22 mouse cellular contexts compared by ENCODE assay signal in the genomic region with DNA sequence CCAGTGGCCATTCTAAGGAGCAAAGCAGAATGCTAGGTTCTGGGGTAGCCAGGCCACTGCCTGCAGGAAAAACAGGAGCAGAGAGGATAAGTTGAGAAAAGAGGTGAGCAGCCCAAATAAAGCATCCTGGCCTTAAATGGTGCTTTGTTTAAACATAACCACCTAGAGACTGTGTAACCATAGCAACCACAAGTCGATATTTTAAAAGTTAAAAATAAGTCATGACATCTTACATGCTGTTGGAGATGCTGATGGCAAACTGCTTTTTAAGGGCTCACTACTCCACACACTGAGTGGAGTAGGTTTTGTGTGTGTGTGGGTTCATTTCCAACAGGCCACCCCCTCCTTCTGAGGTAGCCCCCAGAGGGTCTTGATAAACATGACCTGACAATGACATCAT. TPM values are rescaled to one million over a fixed set of nuclear protein-coding genes. Genes with fewer than 3 reads are reported as not detected.
DNase-seq lines count a peak whose midpoint lies in the region; ATAC-seq and TF ChIP-seq lines count a peak whose summit lies in the region.
"Had no signal": no experiment of that assay in that cellular context is flagged by ENCODE, and none has a peak within 500 bp of the region (broad histone marks: within the 10 kb centered on the region; RNA-seq: fewer than 3 reads in every experiment).

No protein-coding gene starts in this region.

- no peaks in the 10 kb centered on the region for H3K27me3 ChIP-seq in forebrain, embryonic 16.5 days (replicated peaks; ENCODE audit: control insufficient read depth, insufficient read depth, low read length)
- no peaks in the 10 kb centered on the region for H3K27me3 ChIP-seq in forebrain, embryonic 14.5 days (replicated peaks; ENCODE audit: control insufficient read depth, insufficient read depth, low read length)
- H3K27me3 ChIP-seq: embryonic facial prominence, embryonic 13.5 days; embryonic facial prominence, embryonic 15.5 days; forebrain, embryonic 12.5 days had no signal

- H3K36me3 ChIP-seq in forebrain, embryonic 16.5 days (ENCODE audit: control insufficient read depth, insufficient read depth) = peaks cover 4% of the 10 kb centered on the region; the same call in 1 of the 2 replicates
- 0 out of 2 replicates have a peak, but pooled peaks cover 6% of the 10 kb centered on the region for H3K36me3 ChIP-seq in forebrain, embryonic 14.5 days (ENCODE audit: control insufficient read depth, insufficient read depth, low read length)
- H3K36me3 ChIP-seq: embryonic facial prominence, embryonic 13.5 days; embryonic facial prominence, embryonic 15.5 days; forebrain, embryonic 10.5 days had no signal

- H3K27ac ChIP-seq in forebrain, embryonic 16.5 days (ENCODE audit: low read length) = no peak overlapping the region
- H3K27ac ChIP-seq in forebrain, embryonic 14.5 days (ENCODE audit: low read depth, low read length) = no peak overlapping the region
- peak overlapping the region; percentile 47; the same call in 1 of the 2 replicates for H3K27ac ChIP-seq in olfactory bulb, adult 2 months (ENCODE audit: insufficient read depth, low read depth, low read length)
- no peak overlapping the region for H3K27ac ChIP-seq in gastrocnemius, adult 2 months
- H3K27ac ChIP-seq: embryonic facial prominence, embryonic 13.5 days; embryonic facial prominence, embryonic 15.5 days; forebrain, embryonic 10.5 days; forebrain, embryonic 12.5 days had no signal

- no peak overlapping the region for H3K4me2 ChIP-seq in forebrain, embryonic 16.5 days (ENCODE audit: low read length)
- H3K4me2 ChIP-seq in forebrain, embryonic 14.5 days (ENCODE audit: low read length) = no peak overlapping the region
- H3K4me2 ChIP-seq: embryonic facial prominence, embryonic 13.5 days; embryonic facial prominence, embryonic 15.5 days; forebrain, embryonic 12.5 days had no signal

- no peak overlapping the region for H3K4me3 ChIP-seq in forebrain, embryonic 16.5 days (replicated peaks; ENCODE audit: low read length)
- H3K4me3 ChIP-seq in forebrain, embryonic 14.5 days (ENCODE audit: low read depth, low read length) = no peak overlapping the region
- H3K4me3 ChIP-seq in olfactory bulb, adult 2 months (ENCODE audit: insufficient read depth, low read depth, low read length) = no peak overlapping the region
- H3K4me3 ChIP-seq in gastrocnemius, adult 2 months = no peak overlapping the region
- H3K4me3 ChIP-seq: embryonic facial prominence, embryonic 13.5 days; embryonic facial prominence, embryonic 15.5 days; erythroblast, embryonic 14.5 days; forebrain, embryonic 10.5 days; forebrain, embryonic 12.5 days had no signal

- intact Hi-C loops in gastrocnemius, adult 2 months (cut with DNase I) = no loop called here

- peak; percentile 50; the same call in 1 of the 2 replicates for ATAC-seq in forebrain, embryonic 16.5 days
- ATAC-seq in forebrain, embryonic 14.5 days = no peak
- peak; percentile 50 for ATAC-seq in frontal cortex, adult (ENCODE audit: low TSS enrichment)

- H3K4me1 ChIP-seq in forebrain, embryonic 16.5 days (replicated peaks; ENCODE audit: control insufficient read depth, insufficient read depth, low read length) = no peaks in the 10 kb centered on the region
- H3K4me1 ChIP-seq in forebrain, embryonic 14.5 days (ENCODE audit: control insufficient read depth, insufficient read depth, low read length) = no peaks in the 10 kb centered on the region
- H3K4me1 ChIP-seq in olfactory bulb, adult 2 months (ENCODE audit: control insufficient read depth, insufficient read depth, low read length) = peaks cover 5% of the 10 kb centered on the region; the same call in 1 of the 2 replicates
- H3K4me1 ChIP-seq: embryonic facial prominence, embryonic 13.5 days; forebrain, embryonic 10.5 days; forebrain, embryonic 12.5 days had no signal

- 70% methylated on average over 1 of the region's 1 CpGs for WGBS in forebrain, embryonic 16.5 days
- WGBS in forebrain, embryonic 14.5 days = 85% methylated on average over 1 of the region's 1 CpGs
- WGBS in olfactory bulb, adult 2 months = 40% methylated on average over 1 of the region's 1 CpGs

- TF ChIP-seq POLR2A in olfactory bulb, adult 2 months (IDR thresholded peaks at IDR 0.05; ENCODE audit: insufficient read depth, low read depth, low read length) = no peak

- TF ChIP-seq CTCF in olfactory bulb, adult 2 months (IDR thresholded peaks at IDR 0.05; ENCODE audit: insufficient read depth, low read depth, low read length) = no peak
- TF ChIP-seq CTCF in gastrocnemius, adult 2 months (IDR thresholded peaks at IDR 0.05) = no peak

- no peaks in the 10 kb centered on the region for H3K9me3 ChIP-seq in forebrain, embryonic 16.5 days (ENCODE audit: control insufficient read depth, low read length)
- H3K9me3 ChIP-seq in forebrain, embryonic 14.5 days (replicated peaks; ENCODE audit: control insufficient read depth, low read length) = no peaks in the 10 kb centered on the region
- H3K9me3 ChIP-seq: embryonic facial prominence, embryonic 13.5 days; embryonic facial prominence, embryonic 15.5 days; forebrain, embryonic 10.5 days; forebrain, embryonic 12.5 days had no signal

- no peak for DNase-seq in forebrain, embryonic 14.5 days (ENCODE audit: low spot score)
- no peak for DNase-seq in frontal cortex, postnatal 10 days (ENCODE audit: low spot score in 2 of 2)
- DNase-seq in brain, adult 2 months (ENCODE audit: low read depth, low spot score) = peak; percentile 57
- no peak for DNase-seq in gastrocnemius, adult 2 months
- DNase-seq: adrenal gland, adult 2 months; adrenal gland, postnatal 10 days; adrenal gland, postnatal 25 days; cerebellum, adult 11-12 months; cerebellum, adult 2 months; cerebellum, adult 9-10 months; cerebellum, postnatal 10 days; cerebellum, postnatal 25 days; embryo, embryonic 11 days had no signal

- H3K9ac ChIP-seq in forebrain, embryonic 16.5 days (replicated peaks; ENCODE audit: low read depth, low read length) = no peak overlapping the region
- no peak overlapping the region for H3K9ac ChIP-seq in forebrain, embryonic 14.5 days (ENCODE audit: low read length)
- H3K9ac ChIP-seq: embryonic facial prominence, embryonic 13.5 days; embryonic facial prominence, embryonic 15.5 days; forebrain, embryonic 12.5 days had no signal

RNA-seq across cellular contexts. Expression of a gene that starts 34.7 kb away (rescaled TPM):
- polyA plus RNA-seq in forebrain, embryonic 16.5 days (2015; fragmentation: Nextera tagmentation; extraction: Ambion mirVana) = 27.7 and 27.9 TPM in 2 replicates
- 22.0 and 24.1 TPM in 2 replicates for polyA plus RNA-seq in forebrain, embryonic 14.5 days (2014; fragmentation: Nextera tagmentation; extraction: Ambion mirVana)
- not detected in 2 replicates for polyA plus RNA-seq in olfactory bulb, adult 2 months (2012; ENCODE audit: insufficient read depth, insufficient read length, low replicate concordance, missing spikeins)
- 1 to 10 TPM; 4.0 to 4.8 TPM for total RNA-seq in gastrocnemius, adult 2 months (2021)

RNA-seq across cellular contexts. Expression of a gene that starts 48.4 kb away (rescaled TPM):
- 68.5 and 103 TPM in 2 replicates for polyA plus RNA-seq in forebrain, embryonic 16.5 days (2015; fragmentation: Nextera tagmentation; extraction: Ambion mirVana)
- polyA plus RNA-seq in forebrain, embryonic 14.5 days (2014; fragmentation: Nextera tagmentation; extraction: Ambion mirVana) = 53.4 and 65.6 TPM in 2 replicates
- polyA plus RNA-seq in olfactory bulb, adult 2 months (2012; ENCODE audit: insufficient read depth, insufficient read length, low replicate concordance, missing spikeins) = not detected in 2 replicates
- not detected for total RNA-seq in gastrocnemius, adult 2 months (2021)
- total RNA-seq: MEL had no signal
- polyA plus RNA-seq: erythroblast, embryonic 14.5 days had no signal

Comparison
In these comparisons a context has a peak if more than half of its experiments do, and no peak if none do; other contexts are left out.
1. RNA of a gene that starts 34.7 kb away (polyA plus RNA-seq): 27.7 to 27.9 TPM in forebrain, embryonic 16.5 days and 22.0 to 24.1 TPM in forebrain, embryonic 14.5 days; not detected in olfactory bulb, adult 2 months; every median in the first group is over 10 times any median in the second.